Mouse (Mus musculus) stomach, postnatal 0 days (tissue): ENCODE results near the gene Tnik.

Experiments
- CTCF ChIP-seq: IDR thresholded peaks from 2 replicates; pipeline ENCODE4 v1.5.1; 2016; ENCODE audit warnings: antibody characterized with exemption, low read depth, mild to moderate bottlenecking, moderate library complexity
- EP300 ChIP-seq: optimal IDR thresholded peaks from 2 replicates; pipeline ENCODE3; 2016; ENCODE audit warnings: antibody characterized with exemption

DNA sequence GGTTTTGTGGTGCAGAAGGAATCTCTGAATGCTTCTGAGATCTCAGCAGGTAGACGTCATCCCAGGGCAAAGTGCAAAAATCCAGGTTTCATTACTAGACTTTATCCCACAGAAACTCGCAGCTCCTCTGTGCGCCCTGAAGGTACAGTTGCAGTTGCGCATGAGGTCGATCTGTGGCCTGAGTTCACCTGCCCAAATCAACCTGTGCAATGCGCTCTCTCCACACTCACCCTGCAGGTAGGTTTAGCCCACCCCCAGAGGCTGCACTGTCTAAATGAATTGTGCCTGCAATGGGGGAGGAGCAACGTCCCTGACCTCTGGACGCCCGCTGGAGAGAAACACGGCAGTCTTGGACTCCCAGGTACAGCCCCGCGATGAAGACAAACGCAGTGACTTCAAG lies 432.6 kb downstream of the Tnik start:
- no peak for TF ChIP-seq CTCF
- TF ChIP-seq EP300, result no peak
